Mouse (Mus musculus) right cerebral cortex, postnatal 10 days (tissue): Measurements from ENCODE around the gene Syt1.

Source experiments
- DNase-seq, 2 experiments: peaks; one replicate each; pipeline ENCODE4 v3.0.0; 2021; ENCODE audit warnings: low spot score in 2 of 2

Gene Syt1

GRCm38 (mm10) chr10:108450401-108450800 lies 560.4 kb downstream of the Syt1 start:
- DNase-seq: no peak

GRCm38 (mm10) chr10:108448421-108448820 lies 562.4 kb downstream of the Syt1 start:
- no peak for DNase-seq
